Mouse (Mus musculus): ENCODE data around the gene Kalrn.

GRCm38 (mm10) chr16:33946021-33946420 lies 627.3 kb downstream of the Kalrn start:
- TF ChIP-seq POLR2A (IDR thresholded peaks at IDR 0.05; ENCODE audit: extremely low read depth, insufficient read depth, low read length) (no peak), CTCF (IDR thresholded peaks at IDR 0.05; ENCODE audit: extremely low read depth, insufficient read depth, low read length) (no peak)
